Mouse (Mus musculus) brain, embryonic 14.5 days (tissue): ENCODE results near the gene Ppp1r12b.

Experiments used
- CTCF ChIP-seq: fragments of 200-500 bp; IDR thresholded peaks from 2 replicates; pipeline ENCODE4 v1.5.1; 2012; ENCODE audit warnings: inconsistent platforms, mild to moderate bottlenecking, moderate library complexity, borderline replicate concordance; ENCODE audit not compliant: insufficient read depth, insufficient read length; ENCODE audit errors: extremely low read depth
- POLR2A ChIP-seq: fragments of 200-500 bp; IDR thresholded peaks from 2 replicates; pipeline ENCODE4 v1.6.1; 2012; ENCODE audit warnings: mild to moderate bottlenecking, inconsistent platforms, borderline replicate concordance; ENCODE audit not compliant: poor library complexity, insufficient read depth, insufficient read length, severe bottlenecking; ENCODE audit errors: extremely low read depth

DNA sequence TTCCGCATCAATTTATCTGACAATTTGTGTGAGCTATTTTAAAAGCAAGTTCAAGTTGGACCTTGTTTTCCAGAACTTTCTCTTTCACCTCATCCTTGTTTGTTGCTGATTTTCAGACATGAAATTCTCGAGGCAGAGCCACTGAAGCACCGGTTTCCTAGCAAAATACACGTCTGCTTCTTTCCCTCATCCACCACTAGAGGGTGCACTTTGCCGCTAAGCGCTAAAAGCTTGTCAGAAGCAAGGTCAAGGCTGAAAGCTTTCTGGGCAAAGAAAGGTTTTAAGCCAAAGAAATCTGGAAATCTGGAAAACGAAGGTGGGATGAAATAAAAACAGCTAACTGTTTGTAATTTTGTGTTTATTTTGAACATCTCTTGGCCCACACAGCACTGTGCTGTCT, 33.6 kb upstream of the Ppp1r12b start:
- TF ChIP-seq CTCF = peak; percentile 93
- no peak for TF ChIP-seq POLR2A
